Mouse (Mus musculus) lung, embryonic 16.5 days (tissue): ENCODE measurements around the gene Clrn3. TPM values are rescaled to one million over a fixed set of nuclear protein-coding genes. Genes with fewer than 3 reads are reported as not detected.

ENCODE experiments used
- ATAC-seq: fragments of 200-750 bp; cut with Nextera tagmentation; 2 replicates; pipeline ENCODE4 v1.8.0; 2017; ENCODE audit warnings: low read depth, mild to moderate bottlenecking, moderate library complexity
- H3K27ac ChIP-seq: fragments of 300-500 bp; sonication (generic); 2 replicates; pipeline ENCODE4 v1.5.1; 2014; ENCODE audit warnings: mild to moderate bottlenecking, control low read depth, low read length
- H3K27me3 ChIP-seq: fragments of 300-500 bp; sonication (generic); 2 replicates; pipeline ENCODE4 v1.6.1; 2014; ENCODE audit warnings: low read depth, low read length, mixed read lengths; ENCODE audit not compliant: control insufficient read depth, insufficient read depth
- H3K36me3 ChIP-seq: fragments of 300-500 bp; sonication (generic); 2 replicates; pipeline ENCODE4 v1.6.1; 2014; ENCODE audit warnings: low read length; ENCODE audit not compliant: control insufficient read depth, insufficient read depth
- H3K4me1 ChIP-seq: fragments of 300-500 bp; sonication (generic); replicated peaks from 2 replicates; pipeline ENCODE4 v1.6.1; 2014; ENCODE audit warnings: low read length, mixed read lengths; ENCODE audit not compliant: control insufficient read depth, insufficient read depth
- H3K4me2 ChIP-seq: fragments of 300-500 bp; sonication (generic); 2 replicates; pipeline ENCODE4 v1.6.1; 2014; ENCODE audit warnings: low read depth, low read length, control low read depth
- H3K4me3 ChIP-seq: fragments of 300-500 bp; sonication (generic); 2 replicates; pipeline ENCODE4 v1.5.1; 2014; ENCODE audit warnings: mild to moderate bottlenecking, low read length, control low read depth
- H3K9ac ChIP-seq: fragments of 300-500 bp; sonication (generic); 2 replicates; pipeline ENCODE4 v1.6.1; 2014; ENCODE audit warnings: low read length, control low read depth
- H3K9me3 ChIP-seq: fragments of 300-500 bp; sonication (generic); 2 replicates; pipeline ENCODE4 v1.6.1; 2016; ENCODE audit warnings: low read length; ENCODE audit not compliant: control insufficient read depth
- WGBS: fragments of 180-500 bp; shearing (Covaris S2); extraction: QIAGEN DNeasy Blood & Tissue Kit; methylation state at CpG from one replicate; pipeline ENCODE4 v1.1.7; 2014; 5-methylcytosine and 5-hydroxymethylcytosine counted together
- microRNA counts: library from miRNA; unstranded; fragments of <30 nt; microRNA quantifications from one replicate; lab custom pipeline; 2016
- microRNA-seq: library from miRNA; unstranded; fragments of <30 nt; microRNA quantifications from one replicate; pipeline ENCODE4, GENCODE M21; 2016
- polyA plus RNA-seq: library from polyadenylated mRNA; unstranded; fragments of >200 nt; fragmentation: Nextera tagmentation; extraction: Ambion mirVana; gene quantifications from 2 replicates; pipeline ENCODE4 v1.2.1, GENCODE M21; 2015

Gene Clrn3
- polyA plus RNA-seq, 1 experiment from 2014 or later = not detected

DNA sequence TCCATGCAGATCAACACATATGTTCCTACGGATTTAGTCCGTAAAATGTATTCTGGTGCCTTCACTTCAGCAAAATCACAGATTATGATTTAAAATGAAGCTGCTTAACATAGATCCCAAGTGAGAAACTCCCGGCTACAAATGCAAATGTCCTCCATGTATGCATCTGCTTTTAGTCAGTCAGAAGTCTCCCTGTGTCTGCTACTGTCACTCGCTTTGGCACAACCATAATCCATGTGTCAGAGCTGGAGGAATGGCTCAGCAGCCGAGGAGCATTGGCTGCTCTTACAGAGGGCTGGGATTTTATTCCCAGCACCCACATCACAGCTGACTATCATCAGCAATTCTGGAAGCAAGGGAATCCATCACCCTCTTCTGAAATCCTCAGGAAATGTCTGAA is 58.1 kb downstream of the Clrn3 start:
- Histone ChIP-seq H3K9me3 (no peaks in the 10 kb centered on the region), H3K9ac (no peak overlapping the region), H3K27me3 (no peaks in the 10 kb centered on the region), H3K4me3 (no peak overlapping the region), H3K27ac (no peak overlapping the region), H3K36me3 (no peaks in the 10 kb centered on the region), H3K4me2 (no peak overlapping the region), H3K4me1 (peaks cover under 1% of the 10 kb centered on the region; the same call in 1 of the 2 replicates)
- no peak for ATAC-seq
- WGBS = 90% methylated on average over 5 of the region's 5 CpGs

DNA sequence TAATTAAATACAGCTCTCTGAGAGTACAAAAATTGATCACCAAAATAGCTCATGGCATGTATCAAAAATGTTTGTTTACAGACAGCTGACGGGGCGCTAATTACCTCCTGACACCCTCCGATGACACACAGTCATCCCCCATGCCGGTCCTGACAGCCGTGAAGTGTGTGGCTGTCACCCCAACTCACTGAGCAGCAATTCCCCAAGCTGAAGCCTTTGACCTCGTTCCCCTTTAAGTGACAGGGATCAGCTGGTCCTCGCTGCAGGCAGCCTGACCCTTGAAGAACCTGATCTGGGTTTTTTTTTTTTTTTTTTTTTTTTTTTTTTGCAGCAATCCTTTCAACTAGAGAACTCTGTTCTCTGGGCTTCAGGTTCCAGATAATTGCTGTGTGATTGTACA is 59.8 kb downstream of the Clrn3 start:
- no peak overlapping the region for H3K4me2 ChIP-seq
- no peak overlapping the region for H3K9ac ChIP-seq
- no peak overlapping the region for H3K4me3 ChIP-seq
- no peaks in the 10 kb centered on the region for H3K9me3 ChIP-seq
- H3K36me3 ChIP-seq = no peaks in the 10 kb centered on the region
- ATAC-seq = no peak
- 25% methylated on average over 7 of the region's 7 CpGs for WGBS
- H3K27ac ChIP-seq = no peak overlapping the region
- H3K27me3 ChIP-seq = no peaks in the 10 kb centered on the region
- H3K4me1 ChIP-seq = peaks cover 2% of the 10 kb centered on the region; the same call in 1 of the 2 replicates

DNA sequence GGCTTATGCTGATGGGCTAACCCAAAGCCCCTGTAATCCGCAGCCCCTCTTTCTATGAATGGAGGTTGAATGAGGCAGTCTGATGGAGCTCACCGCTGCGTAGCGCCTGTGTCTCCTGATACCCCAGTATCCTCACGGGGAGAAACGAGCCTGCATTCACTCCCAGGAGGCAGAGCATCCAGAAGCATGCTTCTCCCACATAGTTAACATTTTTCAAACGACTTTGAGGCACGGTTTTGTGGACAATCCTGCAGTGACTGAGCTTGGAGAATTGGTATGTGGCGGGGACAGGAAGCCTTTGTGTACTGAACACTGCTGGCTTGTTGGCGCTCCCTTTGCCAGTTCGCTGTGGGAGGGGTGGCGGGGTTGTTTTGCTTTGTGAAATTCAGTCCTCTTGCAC is 63.2 kb downstream of the Clrn3 start:
- ATAC-seq = peak; percentile 65; the same call in 1 of the 2 replicates
- Histone ChIP-seq H3K36me3 (no peaks in the 10 kb centered on the region), H3K4me2 (peak overlapping the region; percentile 36), H3K4me3 (no peak overlapping the region), H3K9ac (no peak overlapping the region), H3K27me3 (no peaks in the 10 kb centered on the region), H3K4me1 (peaks cover 2% of the 10 kb centered on the region; the same call in 1 of the 2 replicates), H3K27ac (no peak overlapping the region), H3K9me3 (no peaks in the 10 kb centered on the region)
- 13% methylated on average over 12 of the region's 12 CpGs for WGBS

DNA sequence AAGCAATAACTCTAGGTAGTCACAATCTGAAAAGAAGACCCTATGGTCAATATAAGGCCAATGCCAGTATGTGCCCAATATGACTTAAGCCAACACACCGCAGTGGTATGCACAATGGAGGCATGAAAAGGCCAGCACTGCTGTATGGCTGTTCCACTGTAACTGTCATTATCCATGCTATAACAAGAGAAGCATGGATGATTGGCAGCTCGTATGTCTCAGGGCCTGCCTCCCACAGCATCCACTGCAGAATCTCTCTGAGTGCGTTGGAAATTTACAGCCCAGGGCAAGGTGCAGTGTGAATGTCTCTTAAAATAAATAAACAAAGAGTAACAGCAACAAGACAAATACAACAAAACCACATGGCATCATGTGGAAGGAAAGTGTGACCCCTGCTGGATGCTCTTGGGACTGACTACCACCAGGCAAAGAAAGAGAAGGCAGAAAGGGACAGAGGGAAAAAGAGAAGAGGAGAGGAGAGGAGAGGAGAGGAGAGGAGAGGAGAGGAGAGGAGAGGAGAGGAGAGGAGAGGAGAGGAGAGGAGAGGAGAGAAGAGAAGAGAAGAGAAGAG is 63.7 kb downstream of the Clrn3 start:
- Histone ChIP-seq H3K27ac (no peak overlapping the region), H3K9ac (no peak overlapping the region), H3K27me3 (no peaks in the 10 kb centered on the region), H3K4me1 (peaks cover 2% of the 10 kb centered on the region; the same call in 1 of the 2 replicates), H3K9me3 (no peaks in the 10 kb centered on the region), H3K4me2 (no peak overlapping the region), H3K36me3 (no peaks in the 10 kb centered on the region), H3K4me3 (no peak overlapping the region)
- 40% methylated on average over 3 of the region's 3 CpGs for WGBS
- no peak for ATAC-seq

MicroRNA genes within 50 kb of the gene (microRNA counts, 519-probe panel; counts per million panel counts)
- not detected for microRNA mmu-miR-1962 (lab: Ali Mortazavi, UCI)

Small RNAs within 50 kb of the gene (microRNA-seq; reads per million reads assigned to microRNA genes)
- not detected for gene Mir1962

Other genes starting within 250 kb of the Clrn3 start
- gene Foxi2, start 118.3 kb downstream of the Clrn3 start, polyA plus RNA-seq = not detected in 2 replicates
- gene Ptpre, start 8.8 kb upstream of the Clrn3 start, polyA plus RNA-seq = 2.5 and 2.6 TPM in 2 replicates
- 43.7 and 44.3 TPM in 2 replicates for gene Mki67, start 187.7 kb upstream of the Clrn3 start, polyA plus RNA-seq